In genomic region chr15:102671721-102672214, GRCm38 (mm10) we compare ENCODE assay signal across 8 mouse cellular contexts. TPM values are rescaled to one million over a fixed set of nuclear protein-coding genes. Genes with fewer than 3 reads are reported as not detected.
A peak's percentile ranks its signal among the peaks of the same experiment; 100 is the strongest.
DNase-seq lines count a peak whose midpoint lies in the region; ATAC-seq and TF ChIP-seq lines count a peak whose summit lies in the region.
"Had no signal": no experiment of that assay in that cellular context is flagged by ENCODE, and none has a peak within 500 bp of the region (broad histone marks: within the 10 kb centered on the region; RNA-seq: fewer than 3 reads in every experiment).

No protein-coding gene starts in this region.

- under 1% methylated on average over 34 of the region's 34 CpGs for WGBS in embryonic facial prominence, embryonic 13.5 days
- under 1% methylated on average over 34 of the region's 34 CpGs for WGBS in kidney, embryonic 14.5 days
- WGBS in liver, adult 2 months = 1% methylated on average over 34 of the region's 34 CpGs
- WGBS in midbrain, postnatal 0 days = 1% methylated on average over 30 of the region's 34 CpGs

- peaks cover 14% of the 10 kb centered on the region for H3K36me3 ChIP-seq in embryonic facial prominence, embryonic 13.5 days
- peaks cover 26% of the 10 kb centered on the region for H3K36me3 ChIP-seq in kidney, embryonic 14.5 days (ENCODE audit: control insufficient read depth, insufficient read depth, low read length)
- peaks cover 3% of the 10 kb centered on the region; the same call in 1 of the 2 replicates for H3K36me3 ChIP-seq in liver, adult 2 months (ENCODE audit: control insufficient read depth, insufficient read depth, low read length)
- no peaks in the 10 kb centered on the region; the same call in 1 of the 2 replicates for H3K36me3 ChIP-seq in midbrain, postnatal 0 days (ENCODE audit: insufficient read depth, low read length)

- peak overlapping the region; percentile 100 for H3K27ac ChIP-seq in embryonic facial prominence, embryonic 13.5 days
- H3K27ac ChIP-seq in kidney, embryonic 14.5 days (ENCODE audit: low read depth, low read length) = peak overlapping the region; percentile 99
- H3K27ac ChIP-seq in liver, adult 2 months (replicated peaks; ENCODE audit: insufficient read depth, low read depth, low read length) = peak overlapping the region; percentile 77
- H3K27ac ChIP-seq in midbrain, postnatal 0 days (ENCODE audit: low read depth, low read length) = peak overlapping the region; percentile 98

- no peak for TF ChIP-seq CTCF in liver, adult 2 months (IDR thresholded peaks at IDR 0.05; ENCODE audit: low read depth, low read length)
- no peak for TF ChIP-seq CTCF in midbrain, postnatal 0 days (IDR thresholded peaks at IDR 0.05)

- peak overlapping the region; percentile 90 for H3K9ac ChIP-seq in embryonic facial prominence, embryonic 13.5 days
- H3K9ac ChIP-seq in kidney, embryonic 14.5 days (ENCODE audit: low read depth, low read length) = peak overlapping the region; percentile 77
- H3K9ac ChIP-seq in liver, adult 2 months (ENCODE audit: low read depth, low read length) = peak overlapping the region; percentile 74
- H3K9ac ChIP-seq in midbrain, postnatal 0 days (replicated peaks; ENCODE audit: low read length, poor library complexity, severe bottlenecking) = peak overlapping the region; percentile 92

- H3K4me2 ChIP-seq in embryonic facial prominence, embryonic 13.5 days = peak overlapping the region; percentile 81
- H3K4me2 ChIP-seq in kidney, embryonic 14.5 days (replicated peaks; ENCODE audit: low read depth, low read length) = peak overlapping the region; percentile 68
- H3K4me2 ChIP-seq in midbrain, postnatal 0 days (ENCODE audit: low read depth, low read length, poor library complexity, severe bottlenecking) = peak overlapping the region; percentile 83

- peak; percentile 90 to 95 for DNase-seq in adrenal gland, postnatal 36 days
- DNase-seq in heart, adult 9 months (ENCODE audit: low spot score in 2 of 2) = peak; percentile 87 to 89
- peak; percentile 69 for DNase-seq in liver, adult 2 months (ENCODE audit: extremely low read depth, low read depth, low spot score)
- peak; percentile 81 for DNase-seq in midbrain, postnatal 0 days (ENCODE audit: low spot score)
- peak; percentile 58 to 69 for DNase-seq in spleen, postnatal 36 days (ENCODE audit: low spot score in 2 of 2)

- H3K79me2 ChIP-seq in liver, adult 2 months (ENCODE audit: control insufficient read depth, insufficient read depth, low read length) = peaks cover 9% of the 10 kb centered on the region; the same call in 1 of the 2 replicates

- H3K4me3 ChIP-seq in embryonic facial prominence, embryonic 13.5 days = peak overlapping the region; percentile 55
- H3K4me3 ChIP-seq in kidney, embryonic 14.5 days (ENCODE audit: low read length) = peak overlapping the region; percentile 76
- peak overlapping the region; percentile 57 for H3K4me3 ChIP-seq in liver, adult 2 months (ENCODE audit: insufficient read depth, low read depth, low read length)
- peak overlapping the region; percentile 47 for H3K4me3 ChIP-seq in midbrain, postnatal 0 days (ENCODE audit: low read depth, low read length)

- ATAC-seq in embryonic facial prominence, embryonic 13.5 days (ENCODE audit: insufficient number of reproducible peaks, insufficient read depth, low FRiP score, low TSS enrichment, low read depth) = peak; percentile 53; the same call in 1 of the 2 replicates
- peak; percentile 76 for ATAC-seq in kidney, embryonic 14.5 days (ENCODE audit: low FRiP score, low TSS enrichment)
- peak; percentile 50 for ATAC-seq in midbrain, postnatal 0 days (ENCODE audit: low FRiP score)

- no peaks in the 10 kb centered on the region for H3K9me3 ChIP-seq in embryonic facial prominence, embryonic 13.5 days
- no peaks in the 10 kb centered on the region for H3K9me3 ChIP-seq in kidney, embryonic 14.5 days (ENCODE audit: control insufficient read depth, low read length)
- no peaks in the 10 kb centered on the region for H3K9me3 ChIP-seq in midbrain, postnatal 0 days (ENCODE audit: low read length)

- TF ChIP-seq POLR2A in liver, adult 2 months (IDR thresholded peaks at IDR 0.05; ENCODE audit: extremely low read depth, insufficient read depth, low read length) = peak; percentile 82

- H3K27me3 ChIP-seq in embryonic facial prominence, embryonic 13.5 days = no peaks in the 10 kb centered on the region
- H3K27me3 ChIP-seq in kidney, embryonic 14.5 days (ENCODE audit: control insufficient read depth, insufficient read depth, low read length) = no peaks in the 10 kb centered on the region
- no peaks in the 10 kb centered on the region for H3K27me3 ChIP-seq in liver, adult 2 months (ENCODE audit: control insufficient read depth, insufficient read depth, low read length)
- H3K27me3 ChIP-seq in midbrain, postnatal 0 days (ENCODE audit: insufficient read depth, low read length) = no peaks in the 10 kb centered on the region

- H3K4me1 ChIP-seq in embryonic facial prominence, embryonic 13.5 days = peaks cover 33% of the 10 kb centered on the region
- peaks cover 14% of the 10 kb centered on the region; the same call in 1 of the 2 replicates for H3K4me1 ChIP-seq in kidney, embryonic 14.5 days (ENCODE audit: control insufficient read depth, insufficient read depth, low read length)
- peaks cover 3% of the 10 kb centered on the region; the same call in 1 of the 2 replicates for H3K4me1 ChIP-seq in liver, adult 2 months (ENCODE audit: control insufficient read depth, insufficient read depth, low read length)
- H3K4me1 ChIP-seq in midbrain, postnatal 0 days (ENCODE audit: insufficient read depth, low read length) = 0 out of 2 replicates have a peak, but pooled peaks cover 5% of the 10 kb centered on the region

RNA-seq across cellular contexts. Expression of gene Atp5g2, which starts 0.4 kb away (rescaled TPM):
- 10 to 100 TPM; 16.8 to 20.8 TPM for total RNA-seq in adrenal gland, postnatal 36 days (2021)
- polyA plus RNA-seq in embryonic facial prominence, embryonic 13.5 days (2015; fragmentation: Nextera tagmentation; extraction: Ambion mirVana) = 52.6 and 56.3 TPM in 2 replicates
- 90.0 and 124 TPM in 2 replicates for polyA plus RNA-seq in kidney, embryonic 14.5 days (2014; fragmentation: Nextera tagmentation; extraction: Ambion mirVana)
- total RNA-seq in liver, adult 2 months (2014; rRNA removed) = 149 and 181 TPM in 2 replicates
- 342 and 359 TPM in 2 replicates for polyA plus RNA-seq in liver, adult 2 months (2012; rRNA removed)
- total RNA-seq in midbrain, postnatal 0 days (2014; rRNA removed) = 187 and 348 TPM in 2 replicates
- polyA plus RNA-seq in midbrain, postnatal 0 days (2015; fragmentation: Nextera tagmentation; extraction: Ambion mirVana) = 54.4 and 76.5 TPM in 2 replicates

RNA-seq across cellular contexts. Expression of gene Atf7, which starts 46.5 kb away (rescaled TPM):
- 10 to 100 TPM; 65.5 to 66.3 TPM for total RNA-seq in adrenal gland, postnatal 36 days (2021)
- 44.9 and 46.2 TPM in 2 replicates for polyA plus RNA-seq in embryonic facial prominence, embryonic 13.5 days (2015; fragmentation: Nextera tagmentation; extraction: Ambion mirVana)
- polyA plus RNA-seq in kidney, embryonic 14.5 days (2014; fragmentation: Nextera tagmentation; extraction: Ambion mirVana) = 30.5 and 36.8 TPM in 2 replicates
- 10.1 and 12.6 TPM in 2 replicates for total RNA-seq in liver, adult 2 months (2014; rRNA removed)
- polyA plus RNA-seq in liver, adult 2 months (2012; rRNA removed) = 27.8 and 41.1 TPM in 2 replicates
- total RNA-seq in midbrain, postnatal 0 days (2014; rRNA removed) = 16.8 and 18.6 TPM in 2 replicates
- polyA plus RNA-seq in midbrain, postnatal 0 days (2015; fragmentation: Nextera tagmentation; extraction: Ambion mirVana) = 7.5 and 10.9 TPM in 2 replicates

RNA-seq across cellular contexts. Expression of gene Gm28047, which starts 46.9 kb away (rescaled TPM):
- total RNA-seq in adrenal gland, postnatal 36 days (2021) = 1 to 10 TPM; 1.2 to 1.4 TPM
- not detected in 2 replicates for polyA plus RNA-seq in embryonic facial prominence, embryonic 13.5 days (2015; fragmentation: Nextera tagmentation; extraction: Ambion mirVana)
- polyA plus RNA-seq in kidney, embryonic 14.5 days (2014; fragmentation: Nextera tagmentation; extraction: Ambion mirVana) = 0.79 TPM in 1 of 2 replicates, not detected in the other
- not detected in 2 replicates for total RNA-seq in liver, adult 2 months (2014; rRNA removed)
- not detected in 2 replicates for polyA plus RNA-seq in liver, adult 2 months (2012; rRNA removed)
- not detected in 2 replicates for total RNA-seq in midbrain, postnatal 0 days (2014; rRNA removed)
- not detected in 2 replicates for polyA plus RNA-seq in midbrain, postnatal 0 days (2015; fragmentation: Nextera tagmentation; extraction: Ambion mirVana)
- total RNA-seq: neutrophil, adult 5-6 weeks had no signal

RNA-seq across cellular contexts. Expression of gene Calcoco1, which starts 50.2 kb away (rescaled TPM):
- 100 to 1,000 TPM in 1 of 2 experiments, 10 to 100 TPM in 1; 92.7 to 110 TPM for total RNA-seq in adrenal gland, postnatal 36 days (2021)
- 53.4 and 62.8 TPM in 2 replicates for polyA plus RNA-seq in embryonic facial prominence, embryonic 13.5 days (2015; fragmentation: Nextera tagmentation; extraction: Ambion mirVana)
- 26.1 and 41.3 TPM in 2 replicates for polyA plus RNA-seq in kidney, embryonic 14.5 days (2014; fragmentation: Nextera tagmentation; extraction: Ambion mirVana)
- 19.1 and 20.5 TPM in 2 replicates for total RNA-seq in liver, adult 2 months (2014; rRNA removed)
- 20.7 and 22.8 TPM in 2 replicates for polyA plus RNA-seq in liver, adult 2 months (2012; rRNA removed)
- 34.4 and 34.7 TPM in 2 replicates for total RNA-seq in midbrain, postnatal 0 days (2014; rRNA removed)
- 27.1 and 27.2 TPM in 2 replicates for polyA plus RNA-seq in midbrain, postnatal 0 days (2015; fragmentation: Nextera tagmentation; extraction: Ambion mirVana)

Comparison
In these comparisons a context has a peak if more than half of its experiments do, and no peak if none do; other contexts are left out.
1. Peak in every context shown above with its lines: DNase-seq, ATAC-seq, H3K4me3 ChIP-seq and H3K27ac ChIP-seq.